Mouse (Mus musculus) hindbrain, embryonic 14.5 days (tissue): ENCODE measurements around the gene Mtcl1. TPM values are rescaled to one million over a fixed set of nuclear protein-coding genes. Genes with fewer than 3 reads are reported as not detected.
"Not testable (repeated sequence)": the region's sequence is repeated elsewhere in the genome, so short reads cannot be mapped to it uniquely, and the experiment has no call there.

Experiments used
- ATAC-seq: fragments of 200-750 bp; cut with Nextera tagmentation; 2 replicates; pipeline ENCODE4 v1.8.0; 2017; ENCODE audit warnings: moderate number of reproducible peaks, mild to moderate bottlenecking, moderate TSS enrichment, moderate library complexity; ENCODE audit not compliant: low FRiP score
- DNase-seq: peaks from one replicate; pipeline ENCODE4 v3.0.0-alpha.2; 2015; ENCODE audit warnings: low spot score
- H3K27ac ChIP-seq: fragments of 300-500 bp; sonication (generic); 2 replicates; pipeline ENCODE4 v1.5.1; 2014; ENCODE audit warnings: mild to moderate bottlenecking, moderate library complexity
- H3K27me3 ChIP-seq: fragments of 300-500 bp; sonication (generic); 2 replicates; pipeline ENCODE4 v1.6.1; 2014; ENCODE audit warnings: mild to moderate bottlenecking, low read length, mixed read lengths; ENCODE audit not compliant: control insufficient read depth, insufficient read depth
- H3K36me3 ChIP-seq: fragments of 300-500 bp; sonication (generic); replicated peaks from 2 replicates; pipeline ENCODE4 v1.6.1; 2014; ENCODE audit not compliant: control insufficient read depth, insufficient read depth
- H3K4me1 ChIP-seq: fragments of 300-500 bp; sonication (generic); replicated peaks from 2 replicates; pipeline ENCODE4 v1.6.1; 2014; ENCODE audit warnings: antibody characterized with exemption, low read length, mixed read lengths; ENCODE audit not compliant: control insufficient read depth, insufficient read depth
- H3K4me2 ChIP-seq: fragments of 300-500 bp; sonication (generic); replicated peaks from 2 replicates; pipeline ENCODE4 v1.6.1; 2014; ENCODE audit warnings: mild to moderate bottlenecking, moderate library complexity
- H3K4me3 ChIP-seq: fragments of 300-500 bp; sonication (generic); replicated peaks from 2 replicates; pipeline ENCODE4 v1.5.1; 2014; ENCODE audit warnings: mild to moderate bottlenecking, low read length
- H3K9ac ChIP-seq: fragments of 300-500 bp; sonication (generic); 2 replicates; pipeline ENCODE4 v1.6.1; 2014
- H3K9me3 ChIP-seq: fragments of 300-500 bp; sonication (generic); 2 replicates; pipeline ENCODE4 v1.6.1; 2016; ENCODE audit warnings: low read length; ENCODE audit not compliant: control insufficient read depth
- WGBS: fragments of 180-500 bp; shearing (Covaris S2); extraction: QIAGEN DNeasy Blood & Tissue Kit; methylation state at CpG from one replicate; pipeline ENCODE4 v1.1.7; 2014; 5-methylcytosine and 5-hydroxymethylcytosine counted together
- polyA plus RNA-seq: library from polyadenylated mRNA; unstranded; fragments of >200 nt; fragmentation: Nextera tagmentation; extraction: Ambion mirVana; gene quantifications from 2 replicates; pipeline ENCODE4 v1.2.1, GENCODE M21; 2014

Gene Mtcl1
- polyA plus RNA-seq, 1 experiment from 2014 or later = 37.9 TPM

DNA sequence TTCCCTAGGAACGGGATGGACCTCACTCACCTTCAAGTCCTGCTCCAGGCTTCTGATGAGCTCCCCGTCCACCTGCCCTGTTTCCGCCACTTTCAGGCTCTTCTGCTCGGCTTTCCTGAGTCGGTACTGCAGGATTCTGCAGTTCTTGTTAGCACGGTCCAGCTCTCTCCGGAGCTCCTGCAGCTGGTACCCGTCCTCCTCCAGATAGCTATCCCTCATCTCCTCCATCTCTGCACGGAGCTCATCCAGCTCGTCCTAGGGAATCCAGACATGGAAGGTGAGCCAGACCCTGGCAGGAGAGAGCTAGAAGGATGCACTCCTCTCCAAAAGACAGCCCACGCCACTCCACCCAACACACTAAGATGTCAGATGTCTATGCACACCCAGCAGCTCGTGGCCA, 11.4 kb downstream of the Mtcl1 start:
- H3K27me3 ChIP-seq = no peaks in the 10 kb centered on the region
- no peak overlapping the region for H3K4me2 ChIP-seq
- H3K36me3 ChIP-seq = peaks cover 20% of the 10 kb centered on the region
- H3K9me3 ChIP-seq = no peaks in the 10 kb centered on the region
- DNase-seq (no peak), ATAC-seq (no peak)
- 84% methylated on average over 12 of the region's 12 CpGs for WGBS
- H3K9ac ChIP-seq = no peak overlapping the region
- H3K4me3 ChIP-seq = no peak overlapping the region
- peaks cover 25% of the 10 kb centered on the region for H3K4me1 ChIP-seq
- no peak overlapping the region for H3K27ac ChIP-seq

GRCm38 (mm10) chr17:66436811-66437210, 12.7 kb downstream of the Mtcl1 start:
- Histone ChIP-seq H3K36me3 (peaks cover 20% of the 10 kb centered on the region), H3K27ac (no peak overlapping the region), H3K9ac (no peak overlapping the region), H3K4me2 (no peak overlapping the region), H3K9me3 (no peaks in the 10 kb centered on the region), H3K27me3 (no peaks in the 10 kb centered on the region), H3K4me1 (peaks cover 29% of the 10 kb centered on the region), H3K4me3 (no peak overlapping the region)
- WGBS = 32% methylated on average over 8 of the region's 8 CpGs
- DNase-seq (no peak), ATAC-seq (peak; percentile 53; the same call in 1 of the 2 replicates)

DNA sequence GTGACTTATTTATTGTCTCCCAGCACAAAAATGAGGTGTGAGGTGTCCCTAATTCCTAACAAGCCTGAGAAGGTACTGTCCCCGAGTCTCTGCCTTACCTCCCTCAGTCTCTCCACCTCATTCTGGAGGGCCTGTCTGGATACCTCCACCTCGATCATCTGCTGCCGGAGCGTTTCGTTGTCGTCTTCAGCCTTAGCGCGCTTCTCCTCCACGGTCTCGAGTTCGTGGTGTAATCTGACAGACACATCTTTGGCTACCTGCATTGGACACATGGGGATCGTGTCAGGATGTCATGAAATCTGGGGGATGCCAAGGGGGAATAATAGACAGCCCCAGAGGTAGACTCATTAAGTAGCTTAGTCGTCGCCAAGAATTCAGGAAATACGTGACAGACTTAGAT, 13.6 kb downstream of the Mtcl1 start:
- Histone ChIP-seq H3K9ac (no peak overlapping the region), H3K27ac (no peak overlapping the region), H3K4me2 (no peak overlapping the region), H3K36me3 (peaks cover 23% of the 10 kb centered on the region), H3K4me1 (peaks cover 29% of the 10 kb centered on the region), H3K9me3 (no peaks in the 10 kb centered on the region), H3K27me3 (no peaks in the 10 kb centered on the region), H3K4me3 (no peak overlapping the region)
- no peak for DNase-seq
- ATAC-seq = no peak
- 78% methylated on average over 15 of the region's 15 CpGs for WGBS

GRCm38 (mm10) chr17:66435007-66435406, 14.5 kb downstream of the Mtcl1 start:
- Histone ChIP-seq H3K4me3 (no peak overlapping the region), H3K27ac (no peak overlapping the region), H3K9me3 (no peaks in the 10 kb centered on the region), H3K9ac (no peak overlapping the region), H3K27me3 (no peaks in the 10 kb centered on the region), H3K4me2 (no peak overlapping the region), H3K4me1 (peaks cover 29% of the 10 kb centered on the region), H3K36me3 (peaks cover 31% of the 10 kb centered on the region)
- no peak for ATAC-seq
- DNase-seq = no peak
- WGBS = 75% methylated on average over 14 of the region's 14 CpGs

- WGBS = 80% methylated on average over 7 of the region's 7 CpGs
- peaks cover 29% of the 10 kb centered on the region for H3K4me1 ChIP-seq
- ATAC-seq (no peak), DNase-seq (no peak)
- H3K27me3 ChIP-seq = no peaks in the 10 kb centered on the region
- H3K4me2 ChIP-seq = no peak overlapping the region
- peaks cover 31% of the 10 kb centered on the region for H3K36me3 ChIP-seq
- no peak overlapping the region for H3K27ac ChIP-seq
- H3K9me3 ChIP-seq = no peaks in the 10 kb centered on the region
- no peak overlapping the region for H3K9ac ChIP-seq
- no peak overlapping the region for H3K4me3 ChIP-seq
Observed at GRCm38 (mm10) chr17:66434566-66434965, 15.0 kb downstream of the Mtcl1 start.

DNA sequence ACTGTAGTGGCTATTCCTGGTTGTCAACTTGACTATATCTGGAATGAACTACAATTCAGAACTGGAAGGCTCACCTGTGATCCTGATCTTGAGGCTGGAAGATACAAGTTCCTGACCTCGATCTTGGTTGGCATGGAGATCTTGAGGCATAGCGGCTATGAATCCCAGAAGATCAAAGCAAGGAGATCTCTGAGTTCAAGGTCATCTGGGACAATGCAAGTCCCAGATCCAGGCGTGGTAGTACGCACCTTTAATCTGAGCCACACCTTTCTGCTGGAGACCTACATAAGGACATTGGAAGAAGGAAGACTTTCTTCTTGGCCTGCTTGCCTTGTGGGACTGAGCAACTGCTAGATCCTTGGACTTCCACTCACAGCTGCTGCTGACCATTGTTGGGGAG, 24.9 kb downstream of the Mtcl1 start:
- 97% methylated on average over 4 of the region's 4 CpGs for WGBS
- not testable (repeated sequence) for H3K27me3 ChIP-seq, H3K4me1 ChIP-seq, H3K9ac ChIP-seq, H3K4me3 ChIP-seq, H3K9me3 ChIP-seq, ATAC-seq, H3K27ac ChIP-seq, DNase-seq, H3K4me2 ChIP-seq
- peaks cover 19% of the 10 kb centered on the region for H3K36me3 ChIP-seq

- Histone ChIP-seq H3K4me1 (peaks cover 29% of the 10 kb centered on the region), H3K27ac (no peak overlapping the region), H3K9ac (no peak overlapping the region), H3K9me3 (no peaks in the 10 kb centered on the region), H3K36me3 (peaks cover 13% of the 10 kb centered on the region), H3K4me3 (no peak overlapping the region), H3K27me3 (no peaks in the 10 kb centered on the region), H3K4me2 (no peak overlapping the region)
- no peak for ATAC-seq
- WGBS = 59% methylated on average over 8 of the region's 8 CpGs
- no peak for DNase-seq
Observed at GRCm38 (mm10) chr17:66419421-66419820, 30.1 kb downstream of the Mtcl1 start.

DNA sequence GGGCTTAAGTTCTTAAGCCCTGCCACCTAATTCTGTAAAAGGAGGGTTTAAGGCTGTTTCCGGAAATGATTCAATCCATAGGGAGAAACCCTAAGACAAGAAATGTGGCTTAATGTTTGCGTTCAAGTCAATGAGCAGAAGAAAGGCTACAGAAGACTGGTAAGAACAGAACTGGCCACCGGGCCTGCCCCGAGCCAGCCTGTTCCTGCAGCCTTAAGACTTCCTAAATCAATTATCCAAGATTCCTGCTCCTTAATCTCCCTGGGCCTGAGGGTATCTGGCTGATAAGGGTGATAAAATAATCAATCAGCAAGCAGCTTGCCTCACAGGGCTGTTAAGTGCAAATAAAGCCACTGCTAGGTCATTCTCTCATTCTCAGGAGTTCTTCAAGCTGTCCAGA, 31.8 kb downstream of the Mtcl1 start:
- no peak for ATAC-seq
- Histone ChIP-seq H3K4me3 (no peak overlapping the region), H3K36me3 (0 out of 2 replicates have a peak, but pooled peaks cover 6% of the 10 kb centered on the region), H3K4me2 (peak overlapping the region; percentile 48; the same call in 1 of the 2 replicates), H3K9me3 (no peaks in the 10 kb centered on the region), H3K4me1 (peaks cover 35% of the 10 kb centered on the region), H3K27ac (peak overlapping the region; percentile 81), H3K9ac (peak overlapping the region; percentile 43; the same call in 1 of the 2 replicates), H3K27me3 (no peaks in the 10 kb centered on the region)
- DNase-seq = no peak
- WGBS = 48% methylated on average over 4 of the region's 4 CpGs

DNA sequence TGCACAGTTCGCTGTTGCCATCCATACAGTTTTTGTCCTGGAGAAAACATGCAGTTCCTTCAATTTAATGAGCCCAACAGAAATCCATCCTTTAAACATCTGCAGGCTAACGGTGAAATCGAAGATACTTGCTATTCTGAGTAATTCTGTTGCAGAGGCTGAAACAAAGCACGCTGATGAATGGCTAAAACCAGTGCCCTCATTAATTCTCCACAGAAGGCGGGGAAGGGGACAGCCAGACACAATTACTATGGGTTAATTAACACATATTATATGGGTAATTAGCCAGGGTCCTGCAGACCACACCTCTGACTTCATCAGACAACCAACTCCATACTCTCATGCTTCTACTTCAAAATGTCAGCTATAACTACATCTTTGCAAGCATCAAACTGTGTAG, 32.2 kb downstream of the Mtcl1 start:
- H3K4me1 ChIP-seq = peaks cover 40% of the 10 kb centered on the region
- 16% methylated on average over 5 of the region's 5 CpGs for WGBS
- ATAC-seq (peak; percentile 34; the same call in 1 of the 2 replicates), DNase-seq (no peak)
- peak overlapping the region; percentile 48 for H3K4me2 ChIP-seq
- H3K9me3 ChIP-seq = no peaks in the 10 kb centered on the region
- H3K27me3 ChIP-seq = no peaks in the 10 kb centered on the region
- H3K27ac ChIP-seq = peak overlapping the region; percentile 81
- H3K9ac ChIP-seq = peak overlapping the region; percentile 43; the same call in 1 of the 2 replicates
- 0 out of 2 replicates have a peak, but pooled peaks cover 4% of the 10 kb centered on the region for H3K36me3 ChIP-seq
- H3K4me3 ChIP-seq = peak overlapping the region; percentile 6; the same call in 1 of the 2 replicates

GRCm38 (mm10) chr17:66416841-66417313, 32.7 kb downstream of the Mtcl1 start:
- peak; percentile 65 for DNase-seq
- H3K27me3 ChIP-seq = no peaks in the 10 kb centered on the region
- H3K4me1 ChIP-seq = peaks cover 44% of the 10 kb centered on the region
- peak; percentile 70 for ATAC-seq
- H3K36me3 ChIP-seq = no peaks in the 10 kb centered on the region
- H3K9me3 ChIP-seq = no peaks in the 10 kb centered on the region
- 11% methylated on average over 14 of the region's 14 CpGs for WGBS
- peak overlapping the region; percentile 43 for H3K9ac ChIP-seq
- peak overlapping the region; percentile 48 for H3K4me2 ChIP-seq
- peak overlapping the region; percentile 81 for H3K27ac ChIP-seq
- peak overlapping the region; percentile 6; the same call in 1 of the 2 replicates for H3K4me3 ChIP-seq
